Mouse (Mus musculus) ovary, postnatal 14 days (tissue): ENCODE measurements around the gene Dgkq.

Source experiments
- DNase-seq: peaks from one replicate; pipeline ENCODE4 v3.0.0; 2022; ENCODE audit warnings: low spot score

Dgkq gene

DNA sequence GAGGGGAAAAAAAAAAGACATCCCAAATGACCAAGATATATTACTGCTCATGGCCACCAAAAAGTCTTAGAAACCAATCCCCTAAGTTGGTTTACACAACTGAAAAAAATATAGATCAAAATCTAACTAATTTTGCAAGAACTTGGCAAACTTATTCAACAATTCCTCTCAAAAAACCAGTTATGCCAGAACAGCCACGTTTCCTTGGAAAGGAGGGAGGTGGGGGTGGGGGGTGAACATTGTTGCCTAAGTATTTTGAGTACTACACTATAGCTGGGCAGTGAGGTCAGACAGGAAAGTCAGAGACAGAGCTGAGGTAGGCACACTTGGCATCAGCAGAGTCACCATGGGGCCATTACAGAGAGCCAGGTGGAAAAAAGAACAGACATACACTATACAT, 69.5 kb downstream of the Dgkq start:
- DNase-seq = no peak
